Mouse (Mus musculus): Measurements from ENCODE around the gene Tbc1d10c. TPM values are rescaled to one million over a fixed set of nuclear protein-coding genes. Genes with fewer than 3 reads are reported as not detected.
"Not testable (repeated sequence)": the region's sequence is repeated elsewhere in the genome, so short reads cannot be mapped to it uniquely, and the experiment has no call there.

Tbc1d10c gene
- polyA plus RNA-seq, 1 experiment: 24.2 TPM

GRCm38 (mm10) chr19:4143759-4144268, 47.3 kb downstream of the Tbc1d10c start, which contains the start of gene Cabp4:
Gene Cabp4 (minus strand): TSS chr19:4144033.
- no peak for TF ChIP-seq POLR2A (IDR thresholded peaks at IDR 0.05; ENCODE audit: borderline replicate concordance, extremely low read depth, low read depth, low read length)

GRCm38 (mm10) chr19:4142416-4143173, 48.5 kb downstream of the Tbc1d10c start:
- Histone ChIP-seq H3K4me1 (ENCODE audit: control insufficient read depth, insufficient read depth, low read length) (no peaks in the 10 kb centered on the region; the same call in 1 of the 2 replicates), H3K4me3 (replicated peaks; ENCODE audit: extremely low read depth, low read depth, low read length) (no peak overlapping the region)
- WGBS: 73% methylated on average over 18 of the region's 18 CpGs
- TF ChIP-seq POLR2A (IDR thresholded peaks at IDR 0.05; ENCODE audit: borderline replicate concordance, extremely low read depth, low read depth, low read length): no peak
- no peak for TF ChIP-seq CTCF (IDR thresholded peaks at IDR 0.05; ENCODE audit: insufficient read depth, low read length)
- no peak for DNase-seq

More at GRCm38 (mm10) chr19:4143759-4144268, 47.3 kb downstream of the Tbc1d10c start, which contains the start of gene Cabp4:
- Histone ChIP-seq H3K4me1 (ENCODE audit: control insufficient read depth, insufficient read depth, low read length) (peaks cover 2% of the 10 kb centered on the region; the same call in 1 of the 2 replicates), H3K4me3 (replicated peaks; ENCODE audit: extremely low read depth, low read depth, low read length) (no peak within 1 kb of the TSS)
- 73% methylated on average over 7 of the region's 7 CpGs for WGBS
- no peak for DNase-seq

- Histone ChIP-seq H3K4me3 (replicated peaks; ENCODE audit: extremely low read depth, low read depth, low read length) (no peak overlapping the region), H3K4me1 (ENCODE audit: control insufficient read depth, insufficient read depth, low read length) (no peaks in the 10 kb centered on the region)
- no peak for DNase-seq
- TF ChIP-seq POLR2A (IDR thresholded peaks at IDR 0.05; ENCODE audit: borderline replicate concordance, extremely low read depth, low read depth, low read length): no peak
- TF ChIP-seq CTCF (IDR thresholded peaks at IDR 0.05; ENCODE audit: insufficient read depth, low read length): no peak
- 71% methylated on average over 6 of the region's 6 CpGs for whole genome bisulfite sequencing
Measured at GRCm38 (mm10) chr19:4140147-4140546, 50.9 kb downstream of the Tbc1d10c start.

GRCm38 (mm10) chr19:4139446-4139845, 51.6 kb downstream of the Tbc1d10c start, which contains the start of gene Gpr152:
Gene Gpr152 (plus strand): TSS chr19:4139787.
- 88% methylated on average over 2 of the region's 2 CpGs for WGBS
- DNase-seq: no peak
- Histone ChIP-seq H3K4me3 (replicated peaks; ENCODE audit: extremely low read depth, low read depth, low read length) (no peak within 1 kb of the TSS), H3K4me1 (ENCODE audit: control insufficient read depth, insufficient read depth, low read length) (no peaks in the 10 kb centered on the region)
- TF ChIP-seq CTCF (IDR thresholded peaks at IDR 0.05; ENCODE audit: insufficient read depth, low read length) (no peak), POLR2A (IDR thresholded peaks at IDR 0.05; ENCODE audit: borderline replicate concordance, extremely low read depth, low read depth, low read length) (no peak)

GRCm38 (mm10) chr19:4137913-4138312, 53.2 kb downstream of the Tbc1d10c start:
- Histone ChIP-seq H3K4me3 (replicated peaks; ENCODE audit: extremely low read depth, low read depth, low read length) (no peak overlapping the region), H3K4me1 (ENCODE audit: control insufficient read depth, insufficient read depth, low read length) (no peaks in the 10 kb centered on the region)
- no peak for DNase-seq
- 74% methylated on average over 5 of the region's 5 CpGs for WGBS
- no peak for TF ChIP-seq POLR2A (IDR thresholded peaks at IDR 0.05; ENCODE audit: borderline replicate concordance, extremely low read depth, low read depth, low read length)
- TF ChIP-seq CTCF (IDR thresholded peaks at IDR 0.05; ENCODE audit: insufficient read depth, low read length): no peak

GRCm38 (mm10) chr19:4136463-4136862, 54.6 kb downstream of the Tbc1d10c start:
- Histone ChIP-seq H3K4me1 (ENCODE audit: control insufficient read depth, insufficient read depth, low read length) (no peaks in the 10 kb centered on the region), H3K4me3 (replicated peaks; ENCODE audit: extremely low read depth, low read depth, low read length) (no peak overlapping the region)
- DNase-seq: no peak
- TF ChIP-seq POLR2A (IDR thresholded peaks at IDR 0.05; ENCODE audit: borderline replicate concordance, extremely low read depth, low read depth, low read length): no peak
- TF ChIP-seq CTCF (IDR thresholded peaks at IDR 0.05; ENCODE audit: insufficient read depth, low read length): no peak
- 76% methylated on average over 5 of the region's 5 CpGs for WGBS

- not testable (repeated sequence) for H3K4me3 ChIP-seq (replicated peaks; ENCODE audit: extremely low read depth, low read depth, low read length); DNase-seq; H3K4me1 ChIP-seq (ENCODE audit: control insufficient read depth, insufficient read depth, low read length)
- 14% methylated on average over 8 of the region's 8 CpGs for WGBS
- peak; percentile 52; the same call in 1 of the 2 replicates for TF ChIP-seq CTCF (IDR thresholded peaks at IDR 0.05; ENCODE audit: insufficient read depth, low read length)
Measured at GRCm38 (mm10) chr19:4135963-4136345, 55.1 kb downstream of the Tbc1d10c start.

GRCm38 (mm10) chr19:4135229-4135962, 55.7 kb downstream of the Tbc1d10c start:
- not testable (repeated sequence) for DNase-seq
- WGBS: 79% methylated on average over 6 of the region's 6 CpGs

GRCm38 (mm10) chr19:4134354-4134753, 56.7 kb downstream of the Tbc1d10c start:
- 76% methylated on average over 4 of the region's 4 CpGs for WGBS
- no peak for DNase-seq
- no peaks in the 10 kb centered on the region for H3K4me1 ChIP-seq (ENCODE audit: control insufficient read depth, insufficient read depth, low read length)
- H3K4me3 ChIP-seq (replicated peaks; ENCODE audit: extremely low read depth, low read depth, low read length): no peak overlapping the region
- TF ChIP-seq POLR2A (IDR thresholded peaks at IDR 0.05; ENCODE audit: borderline replicate concordance, extremely low read depth, low read depth, low read length) (no peak), CTCF (IDR thresholded peaks at IDR 0.05; ENCODE audit: insufficient read depth, low read length) (no peak)

More at GRCm38 (mm10) chr19:4135229-4135962, 55.7 kb downstream of the Tbc1d10c start:
- H3K4me1 ChIP-seq (ENCODE audit: control insufficient read depth, insufficient read depth, low read length); H3K4me3 ChIP-seq (replicated peaks; ENCODE audit: extremely low read depth, low read depth, low read length): not testable (repeated sequence)

Other genes with a start within 250 kb of the Tbc1d10c start
- 0.08 and 0.21 TPM in 2 replicates for gene Aldh3b3, start 232.6 kb downstream of the Tbc1d10c start, polyA plus RNA-seq (2012; rRNA removed)
- 2.0 and 21.7 TPM in 2 replicates for gene Aldh3b2, start 219.0 kb downstream of the Tbc1d10c start, polyA plus RNA-seq (2012; rRNA removed)
- gene Acy3, start 204.7 kb downstream of the Tbc1d10c start, polyA plus RNA-seq (2012; rRNA removed): 27.7 and 29.8 TPM in 2 replicates
- gene Tbx10, start 198.5 kb downstream of the Tbc1d10c start, polyA plus RNA-seq (2012; rRNA removed): 0.06 TPM in 1 of 2 replicates, not detected in the other
- 7.6 and 13.3 TPM in 2 replicates for gene Nudt8, start 190.7 kb downstream of the Tbc1d10c start, polyA plus RNA-seq (2012; rRNA removed)
- gene Gm49405, start 190.7 kb downstream of the Tbc1d10c start, polyA plus RNA-seq (2012; rRNA removed): 1.7 and 1.8 TPM in 2 replicates
- gene Doc2g, start 188.0 kb downstream of the Tbc1d10c start, polyA plus RNA-seq (2012; rRNA removed): 12.6 and 18.0 TPM in 2 replicates
- 99.4 and 127 TPM in 2 replicates for gene Ndufv1, start 178.5 kb downstream of the Tbc1d10c start, polyA plus RNA-seq (2012; rRNA removed)
- 480 and 656 TPM in 2 replicates for gene Gstp1, start 153.3 kb downstream of the Tbc1d10c start, polyA plus RNA-seq (2012; rRNA removed)
- 47.4 and 87.8 TPM in 2 replicates for gene Gstp2, start 145.3 kb downstream of the Tbc1d10c start, polyA plus RNA-seq (2012; rRNA removed)
- 14.4 and 15.9 TPM in 2 replicates for gene Gstp3, start 131.7 kb downstream of the Tbc1d10c start, polyA plus RNA-seq (2012; rRNA removed)
- gene Cabp2, start 109.7 kb downstream of the Tbc1d10c start, polyA plus RNA-seq (2012; rRNA removed): 0.86 and 0.91 TPM in 2 replicates
- gene Cdk2ap2, start 94.1 kb downstream of the Tbc1d10c start, polyA plus RNA-seq (2012; rRNA removed): 200 and 245 TPM in 2 replicates
- gene Pitpnm1, start 91.3 kb downstream of the Tbc1d10c start, polyA plus RNA-seq (2012; rRNA removed): 152 and 163 TPM in 2 replicates
- gene Aip, start 65.4 kb downstream of the Tbc1d10c start, polyA plus RNA-seq (2012; rRNA removed): 108 and 123 TPM in 2 replicates
- gene Gpr152, start 51.5 kb downstream of the Tbc1d10c start, polyA plus RNA-seq (2012; rRNA removed): 0.05 and 0.08 TPM in 2 replicates
- gene Cabp4, start 47.3 kb downstream of the Tbc1d10c start, polyA plus RNA-seq (2012; rRNA removed): 0.08 TPM in 1 of 2 replicates, not detected in the other
- gene Coro1b, start 42.7 kb downstream of the Tbc1d10c start, polyA plus RNA-seq (2012; rRNA removed): 260 and 262 TPM in 2 replicates
- gene Ptprcap, start 37.7 kb downstream of the Tbc1d10c start, polyA plus RNA-seq (2012; rRNA removed): 55.0 and 75.4 TPM in 2 replicates
- gene Rps6kb2, start 27.9 kb downstream of the Tbc1d10c start, polyA plus RNA-seq (2012; rRNA removed): 35.2 and 51.2 TPM in 2 replicates
- gene Carns1, start 15.8 kb downstream of the Tbc1d10c start, polyA plus RNA-seq (2012; rRNA removed): 7.9 and 14.4 TPM in 2 replicates
- gene Ppp1ca, start 781 bp upstream of the Tbc1d10c start, polyA plus RNA-seq (2012; rRNA removed): 373 and 384 TPM in 2 replicates
- gene Rad9a, start 10.4 kb upstream of the Tbc1d10c start, polyA plus RNA-seq (2012; rRNA removed): 32.3 and 36.9 TPM in 2 replicates
- gene Clcf1, start 23.0 kb upstream of the Tbc1d10c start, polyA plus RNA-seq (2012; rRNA removed): 34.0 and 42.0 TPM in 2 replicates
- not detected in 2 replicates for gene AC109138.7, start 23.1 kb upstream of the Tbc1d10c start, polyA plus RNA-seq (2012; rRNA removed)
- 110 and 112 TPM in 2 replicates for gene Pold4, start 40.6 kb upstream of the Tbc1d10c start, polyA plus RNA-seq (2012; rRNA removed)
- gene Ssh3, start 77.9 kb upstream of the Tbc1d10c start, polyA plus RNA-seq (2012; rRNA removed): 82.3 and 98.0 TPM in 2 replicates
- gene Ankrd13d, start 91.9 kb upstream of the Tbc1d10c start, polyA plus RNA-seq (2012; rRNA removed): 7.3 and 8.4 TPM in 2 replicates
- gene Grk2, start 114.9 kb upstream of the Tbc1d10c start, polyA plus RNA-seq (2012; rRNA removed): 110 and 120 TPM in 2 replicates
- 71.0 and 80.8 TPM in 2 replicates for gene Kdm2a, start 207.0 kb upstream of the Tbc1d10c start, polyA plus RNA-seq (2012; rRNA removed)
- 11.4 and 17.5 TPM in 2 replicates for gene Rhod, start 248.1 kb upstream of the Tbc1d10c start, polyA plus RNA-seq (2012; rRNA removed)

Data from lung, adult 2 months (tissue).